14 mouse cellular contexts compared by ENCODE assay signal in the genomic region with DNA sequence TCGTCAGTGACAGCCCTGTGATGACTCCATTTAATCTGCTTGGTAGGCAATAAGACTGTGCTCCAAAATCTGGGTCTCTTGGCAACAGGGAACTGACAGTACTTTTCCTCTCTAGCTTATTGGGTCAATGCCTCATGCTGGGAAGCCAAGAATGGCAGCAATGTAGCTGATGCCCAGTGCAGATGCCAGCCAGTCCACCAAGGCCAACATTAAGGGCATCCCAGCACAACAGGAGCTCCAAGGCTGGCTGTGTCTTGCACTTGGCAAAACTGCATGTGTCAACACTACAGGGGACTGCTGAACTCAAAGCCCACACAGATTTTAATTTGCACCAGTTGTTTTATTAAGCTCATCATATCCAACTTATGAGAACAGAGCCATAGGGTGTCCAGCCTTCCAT.
A peak's percentile ranks its signal among the peaks of the same experiment; 100 is the strongest.
DNase-seq lines count a peak whose midpoint lies in the region.
"Had no signal": no experiment of that assay in that cellular context is flagged by ENCODE, and none has a peak within 500 bp of the region (broad histone marks: within the 10 kb centered on the region; RNA-seq: fewer than 3 reads in every experiment).

No protein-coding gene starts in this region.

- intact Hi-C loops in left cerebral cortex, postnatal 4 days (cut with DNase I), result no loop called here

- H3K27me3 ChIP-seq in embryonic facial prominence, embryonic 10.5 days (replicated peaks; ENCODE audit: low read depth, poor library complexity, severe bottlenecking), result no peaks in the 10 kb centered on the region
- H3K27me3 ChIP-seq: hindbrain, embryonic 13.5 days; midbrain, embryonic 12.5 days had no signal

- 56% methylated on average over 1 of the region's 1 CpGs for WGBS in embryonic facial prominence, embryonic 10.5 days

- no peaks in the 10 kb centered on the region for H3K36me3 ChIP-seq in embryonic facial prominence, embryonic 10.5 days (replicated peaks)
- H3K36me3 ChIP-seq: G1E; hindbrain, embryonic 13.5 days; midbrain, embryonic 12.5 days had no signal

- peak; percentile 21 for DNase-seq in left cerebral cortex, postnatal 4 days
- no peak for DNase-seq in left cerebral cortex, adult 9 months (ENCODE audit: low spot score in 2 of 2)
- DNase-seq in brain, adult 2 months (ENCODE audit: low read depth, low spot score), result peak; percentile 70
- peak; percentile 49 to 67 for DNase-seq in cerebellum, postnatal 10 days
- no peak for DNase-seq in thymus, postnatal 36 days
- no peak for DNase-seq in lung, postnatal 14 days
- no peak for DNase-seq in embryonic facial prominence, embryonic 10.5 days (ENCODE audit: low spot score)
- DNase-seq: kidney, postnatal 25 days; lung, adult 2 months; right cerebral cortex, postnatal 25 days had no signal

- H3K27ac ChIP-seq in embryonic facial prominence, embryonic 10.5 days (replicated peaks), result no peak overlapping the region
- H3K27ac ChIP-seq: hindbrain, embryonic 13.5 days; macrophage; midbrain, embryonic 12.5 days had no signal

- no peaks in the 10 kb centered on the region for H3K4me1 ChIP-seq in embryonic facial prominence, embryonic 10.5 days
- H3K4me1 ChIP-seq: hindbrain, embryonic 13.5 days; midbrain, embryonic 12.5 days had no signal

- no peaks in the 10 kb centered on the region for H3K9me3 ChIP-seq in embryonic facial prominence, embryonic 10.5 days
- H3K9me3 ChIP-seq: hindbrain, embryonic 13.5 days; midbrain, embryonic 12.5 days had no signal

- H3K4me3 ChIP-seq in embryonic facial prominence, embryonic 10.5 days, result no peak overlapping the region
- H3K4me3 ChIP-seq: hindbrain, embryonic 13.5 days; midbrain, embryonic 12.5 days had no signal

Comparison
In these comparisons a context has a peak if more than half of its experiments do, and no peak if none do; other contexts are left out.
1. DNase-seq: peak in left cerebral cortex, postnatal 4 days (single experiment), brain, adult 2 months (single experiment) and cerebellum, postnatal 10 days (2 of 2); none in left cerebral cortex, adult 9 months (0 of 2), thymus, postnatal 36 days (0 of 2), lung, postnatal 14 days (single experiment) and embryonic facial prominence, embryonic 10.5 days (single experiment).